Mouse (Mus musculus) liver, embryonic 14.5 days (tissue): ENCODE data around the gene Gal3st4. TPM values are rescaled to one million over a fixed set of nuclear protein-coding genes. Genes with fewer than 3 reads are reported as not detected.

Experiments used
- ATAC-seq: fragments of 200-750 bp; cut with Nextera tagmentation; 2 replicates; pipeline ENCODE4 v1.8.0; 2017; ENCODE audit warnings: moderate number of reproducible peaks, mild to moderate bottlenecking, moderate library complexity; ENCODE audit not compliant: insufficient read depth
- DNase-seq, 3 experiments: peaks; one replicate each; pipeline ENCODE4 v3.0.0-alpha.2; 2012 to 2013; ENCODE audit warnings: low read depth in 3 of 3, low spot score in 3 of 3
- H3K27ac ChIP-seq: fragments of 300-500 bp; sonication (generic); 2 replicates; pipeline ENCODE4 v1.5.1; 2014; ENCODE audit warnings: moderate library complexity, mild to moderate bottlenecking, control low read depth, inconsistent platforms
- H3K27me3 ChIP-seq: fragments of 300-500 bp; sonication (generic); 2 replicates; pipeline ENCODE4 v1.6.1; 2014; ENCODE audit warnings: mild to moderate bottlenecking, low read length, moderate library complexity; ENCODE audit not compliant: control insufficient read depth, insufficient read depth
- H3K36me3 ChIP-seq: fragments of 300-500 bp; sonication (generic); replicated peaks from 2 replicates; pipeline ENCODE4 v1.6.1; 2014; ENCODE audit warnings: low read depth; ENCODE audit not compliant: control insufficient read depth, insufficient read depth
- H3K4me1 ChIP-seq, 2 experiments: fragments of 200-500 bp in 1 of 2; fragments of 300-500 bp in 1 of 2; sonication (generic) in 1 of 2; replicated peaks; 2 replicates each; pipeline ENCODE4 v1.6.1; 2012 to 2014; ENCODE audit warnings: antibody characterized with exemption in 1 of 2, inconsistent platforms in 1 of 2, low read length in 1 of 2; ENCODE audit not compliant: control insufficient read depth in 2 of 2, insufficient read depth in 2 of 2
- H3K4me2 ChIP-seq: fragments of 300-500 bp; sonication (generic); 2 replicates; pipeline ENCODE4 v1.6.1; 2014; ENCODE audit warnings: low read depth, mild to moderate bottlenecking, control low read depth, moderate library complexity
- H3K4me3 ChIP-seq, 2 experiments: fragments of 200-500 bp in 1 of 2; fragments of 300-500 bp in 1 of 2; sonication (generic) in 1 of 2; 2 replicates each; pipeline ENCODE4 v1.5.1; 2012 to 2014; ENCODE audit warnings: low read depth in 2 of 2, low read length in 2 of 2, mild to moderate bottlenecking in 2 of 2, control low read depth in 1 of 2, inconsistent platforms in 1 of 2, moderate library complexity in 1 of 2; ENCODE audit not compliant: insufficient read depth in 1 of 2
- H3K9ac ChIP-seq: fragments of 300-500 bp; sonication (generic); replicated peaks from 2 replicates; pipeline ENCODE4 v1.6.1; 2014; ENCODE audit warnings: mild to moderate bottlenecking, control low read depth, moderate library complexity
- H3K9me3 ChIP-seq: fragments of 300-500 bp; sonication (generic); 2 replicates; pipeline ENCODE4 v1.6.1; 2016; ENCODE audit warnings: low read length, mixed read lengths; ENCODE audit not compliant: control insufficient read depth
- CTCF ChIP-seq: IDR thresholded peaks from 2 replicates; pipeline ENCODE4 v1.5.1; 2016; ENCODE audit warnings: antibody characterized with exemption, low read depth, control low read depth
- EP300 ChIP-seq: IDR thresholded peaks from 2 replicates; pipeline ENCODE4 v1.6.1; 2016; ENCODE audit warnings: antibody characterized with exemption, low read depth
- WGBS: fragments of 180-500 bp; shearing (Covaris S2); extraction: QIAGEN DNeasy Blood & Tissue Kit; methylation state at CpG from one replicate; pipeline ENCODE4 v1.1.7; 2014; ENCODE audit not compliant: insufficient replicate concordance; 5-methylcytosine and 5-hydroxymethylcytosine counted together
- polyA plus RNA-seq, 2 experiments: library from polyadenylated mRNA; depleted of rRNA in 1 of 2; stranded (reverse) in 1 of 2; unstranded in 1 of 2; fragments of >200 nt; fragmentation: Nextera tagmentation in 1 of 2; extraction: Ambion mirVana in 1 of 2; gene quantifications; 2 replicates each; pipeline versions ENCODE4 v1.2.1 to v1.2.3; 2012 to 2014

Gene Gal3st4
- polyA plus RNA-seq, 2 experiments: 0.01 to 0.14 TPM

- TF ChIP-seq CTCF (no peak), EP300 (peak; percentile 50; the same call in 1 of the 2 replicates)
- 1% methylated on average over 56 of the region's 56 CpGs for WGBS
These were observed 7.2 kb upstream of the Gal3st4 start, which contains the start of the genes Gm43720, Gpc2 and Stag3 for GRCm38 (mm10) chr5:138279585-138280424. TSS of gene Gm43720 (minus strand) at chr5:138279958. TSS of gene Gpc2 (minus strand) at chr5:138280005. TSS of gene Stag3 (plus strand) at chr5:138280240.

DNA sequence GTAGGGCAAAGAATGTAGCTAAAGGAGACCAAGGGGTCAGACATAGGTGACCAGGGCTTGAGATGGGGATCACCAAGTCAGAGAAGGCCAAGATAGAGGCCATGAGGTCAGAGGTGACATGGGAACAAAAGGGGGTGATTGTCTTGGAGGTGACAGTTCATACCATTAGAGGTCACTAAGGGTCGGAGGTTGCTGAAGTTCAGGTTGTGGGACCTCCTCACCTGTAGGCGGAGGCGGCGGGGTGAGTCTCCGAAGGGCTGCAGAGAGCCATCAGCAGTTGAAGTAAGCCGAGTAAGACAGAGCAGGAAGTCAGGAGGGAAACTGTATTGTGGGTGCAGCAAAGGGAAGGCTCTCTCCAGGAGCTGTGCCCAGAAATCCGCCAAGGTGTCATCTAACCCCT lies 5.4 kb upstream of the Gal3st4 start:
- no peak overlapping the region for H3K27ac ChIP-seq
- H3K4me2 ChIP-seq: no peak overlapping the region
- H3K27me3 ChIP-seq: peaks cover 7% of the 10 kb centered on the region
- no peak for ATAC-seq
- DNase-seq: no peak
- H3K9ac ChIP-seq: no peak overlapping the region
- H3K4me1 ChIP-seq: peaks cover 0 to 5% of the 10 kb centered on the region in 2 experiments; a peak in 3 of 4 replicates
- WGBS: 77% methylated on average over 7 of the region's 7 CpGs
- no peaks in the 10 kb centered on the region for H3K36me3 ChIP-seq
- H3K4me3 ChIP-seq: no peak overlapping the region
- no peak for TF ChIP-seq CTCF
- no peak for TF ChIP-seq EP300
- H3K9me3 ChIP-seq: no peaks in the 10 kb centered on the region

More at GRCm38 (mm10) chr5:138279585-138280424, 7.2 kb upstream of the Gal3st4 start, which contains the start of the genes Gm43720, Gpc2 and Stag3:
- Histone ChIP-seq H3K36me3 (no peaks in the 10 kb centered on the region), H3K9ac (peak within 1 kb of the TSS; percentile 20; the same call in 1 of the 2 replicates), H3K9me3 (no peaks in the 10 kb centered on the region), H3K4me3 (peak within 1 kb of the TSS; percentile 46 to 47; a peak in 3 of 4 replicates), H3K4me1 (peaks cover 0 to 5% of the 10 kb centered on the region in 2 experiments; a peak in 3 of 4 replicates), H3K4me2 (peak within 1 kb of the TSS; percentile 80), H3K27ac (no peak within 1 kb of the TSS), H3K27me3 (no peaks in the 10 kb centered on the region)
- ATAC-seq (peak; percentile 98), DNase-seq (peak; percentile 85 to 88 (median 87))

DNA sequence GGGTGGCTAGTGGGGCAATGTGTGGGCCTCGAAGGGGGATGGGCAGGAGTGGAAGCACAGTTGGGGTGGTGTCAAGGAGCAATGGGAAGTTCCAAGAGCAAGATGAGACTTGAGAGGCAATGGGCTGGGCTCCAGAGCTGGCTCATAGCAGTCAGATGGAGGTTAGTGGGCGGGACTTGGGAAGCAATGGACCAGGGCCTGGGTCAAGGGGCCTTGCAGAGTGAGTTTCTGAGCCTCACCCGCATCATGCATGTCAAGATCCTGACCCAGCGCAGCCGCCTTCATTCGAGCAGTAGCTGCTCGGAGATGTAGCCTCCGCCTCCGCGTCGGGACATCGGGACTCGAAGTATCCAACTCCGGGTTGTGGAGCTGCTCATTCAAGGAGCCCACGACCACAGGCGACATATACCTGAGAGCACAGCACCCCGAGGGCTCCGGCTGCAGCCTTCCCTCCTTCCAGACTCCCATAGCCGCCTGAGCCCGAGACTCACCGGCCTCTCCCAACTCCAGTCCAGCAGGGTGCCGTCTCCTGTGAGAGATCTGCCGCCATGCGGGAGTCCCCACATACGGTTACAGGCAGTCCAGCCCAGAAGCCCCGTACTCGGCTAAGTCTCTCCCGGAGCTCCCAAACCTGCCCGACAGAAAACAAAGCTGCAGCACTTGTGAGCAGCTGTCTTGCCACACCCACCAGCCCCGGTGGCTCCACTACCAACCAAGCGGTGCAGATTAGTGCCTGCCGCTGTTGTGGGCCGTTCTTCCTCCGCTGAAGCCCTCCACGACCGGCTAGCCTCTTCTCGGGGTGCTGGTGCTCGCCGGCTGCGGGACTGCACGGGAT lies 2.8 kb upstream of the Gal3st4 start:
- peaks cover 0 to 4% of the 10 kb centered on the region in 2 experiments; a peak in 3 of 4 replicates for H3K4me1 ChIP-seq
- no peak overlapping the region for H3K4me3 ChIP-seq
- no peak overlapping the region for H3K4me2 ChIP-seq
- H3K9ac ChIP-seq: no peak overlapping the region
- TF ChIP-seq EP300 (no peak), CTCF (no peak)
- no peaks in the 10 kb centered on the region for H3K36me3 ChIP-seq
- peaks cover 17% of the 10 kb centered on the region for H3K27me3 ChIP-seq
- DNase-seq (no peak), ATAC-seq (no peak)
- H3K27ac ChIP-seq: no peak overlapping the region
- WGBS: 61% methylated on average over 41 of the region's 41 CpGs
- H3K9me3 ChIP-seq: no peaks in the 10 kb centered on the region

- no peaks in the 10 kb centered on the region for H3K4me1 ChIP-seq
- no peak for ATAC-seq
- no peak overlapping the region for H3K4me2 ChIP-seq
- peaks cover 17% of the 10 kb centered on the region for H3K27me3 ChIP-seq
- H3K9ac ChIP-seq: no peak overlapping the region
- TF ChIP-seq CTCF: no peak
- TF ChIP-seq EP300: no peak
- H3K9me3 ChIP-seq: no peaks in the 10 kb centered on the region
- no peaks in the 10 kb centered on the region for H3K36me3 ChIP-seq
- H3K4me3 ChIP-seq: no peak overlapping the region
- 59% methylated on average over 8 of the region's 8 CpGs for WGBS
- H3K27ac ChIP-seq: no peak overlapping the region
- DNase-seq: no peak
These were observed 1.5 kb upstream of the Gal3st4 start for GRCm38 (mm10) chr5:138274186-138274585.

GRCm38 (mm10) chr5:138271232-138271631 lies 1.4 kb downstream of the Gal3st4 start:
- no peak overlapping the region for H3K4me2 ChIP-seq
- H3K4me1 ChIP-seq: no peaks in the 10 kb centered on the region
- peaks cover 17% of the 10 kb centered on the region for H3K27me3 ChIP-seq
- WGBS: 37% methylated on average over 3 of the region's 3 CpGs
- TF ChIP-seq EP300: no peak
- TF ChIP-seq CTCF: no peak
- H3K27ac ChIP-seq: no peak overlapping the region
- no peak overlapping the region for H3K9ac ChIP-seq
- DNase-seq (no peak), ATAC-seq (no peak)
- H3K36me3 ChIP-seq: no peaks in the 10 kb centered on the region
- no peaks in the 10 kb centered on the region for H3K9me3 ChIP-seq
- H3K4me3 ChIP-seq: no peak overlapping the region
